Mouse (Mus musculus) embryonic facial prominence, embryonic 12.5 days (tissue): Measurements from ENCODE around the gene Parp1. TPM values are rescaled to one million over a fixed set of nuclear protein-coding genes. Genes with fewer than 3 reads are reported as not detected.
"Not testable (repeated sequence)": the region's sequence is repeated elsewhere in the genome, so short reads cannot be mapped to it uniquely, and the experiment has no call there.

ENCODE experiments used
- ATAC-seq: fragments of 200-750 bp; cut with Nextera tagmentation; 2 replicates; pipeline ENCODE4 v1.8.0; 2017; ENCODE audit not compliant: insufficient number of reproducible peaks, insufficient read depth, low FRiP score, low TSS enrichment
- H3K27ac ChIP-seq: fragments of 300-500 bp; sonication (generic); 2 replicates; pipeline ENCODE4 v1.5.1; 2016; ENCODE audit warnings: mild to moderate bottlenecking
- H3K27me3 ChIP-seq: fragments of 300-500 bp; sonication (generic); 2 replicates; pipeline ENCODE4 v1.6.1; 2016; ENCODE audit warnings: mild to moderate bottlenecking, moderate library complexity
- H3K36me3 ChIP-seq: fragments of 300-500 bp; sonication (generic); 2 replicates; pipeline ENCODE4 v1.6.1; 2016; ENCODE audit warnings: mild to moderate bottlenecking
- H3K4me1 ChIP-seq: fragments of 300-500 bp; sonication (generic); 2 replicates; pipeline ENCODE4 v1.6.1; 2016
- H3K4me2 ChIP-seq: fragments of 300-500 bp; sonication (generic); replicated peaks from 2 replicates; pipeline ENCODE4 v1.6.1; 2016; ENCODE audit warnings: mild to moderate bottlenecking, moderate library complexity
- H3K4me3 ChIP-seq: fragments of 300-500 bp; sonication (generic); 2 replicates; pipeline ENCODE4 v1.5.1; 2016; ENCODE audit warnings: mild to moderate bottlenecking
- H3K9ac ChIP-seq: fragments of 300-500 bp; sonication (generic); 2 replicates; pipeline ENCODE4 v1.6.1; 2016; ENCODE audit warnings: mild to moderate bottlenecking, moderate library complexity
- H3K9me3 ChIP-seq: fragments of 300-500 bp; sonication (generic); 2 replicates; pipeline ENCODE4 v1.6.1; 2016; ENCODE audit warnings: mild to moderate bottlenecking, moderate library complexity
- WGBS: fragments of 180-500 bp; shearing (Covaris S2); methylation state at CpG from one replicate; pipeline ENCODE4 v1.1.7; 2016; 5-methylcytosine and 5-hydroxymethylcytosine counted together
- polyA plus RNA-seq: library from polyadenylated mRNA; unstranded; fragments of >200 nt; fragmentation: Nextera tagmentation; extraction: Ambion mirVana; gene quantifications from 2 replicates; pipeline ENCODE4 v1.2.1, GENCODE M21; 2016

The Parp1 gene
- polyA plus RNA-seq, 1 experiment from 2014 or later: 177 TPM

GRCm38 (mm10) chr1:180567761-180568160, 963 bp upstream of the Parp1 start:
- no peak overlapping the region for H3K9ac ChIP-seq
- no peak overlapping the region for H3K4me2 ChIP-seq
- no peak overlapping the region for H3K4me3 ChIP-seq
- no peaks in the 10 kb centered on the region for H3K27me3 ChIP-seq
- 0 out of 2 replicates have a peak, but pooled peaks cover 2% of the 10 kb centered on the region for H3K36me3 ChIP-seq
- H3K9me3 ChIP-seq: no peaks in the 10 kb centered on the region
- WGBS: 80% methylated on average over 4 of the region's 4 CpGs
- H3K4me1 ChIP-seq: peaks cover 16% of the 10 kb centered on the region
- no peak for ATAC-seq
- no peak overlapping the region for H3K27ac ChIP-seq

- Histone ChIP-seq H3K4me1 (peaks cover 16% of the 10 kb centered on the region), H3K4me3 (peak overlapping the region; percentile 85), H3K9ac (peak overlapping the region; percentile 91), H3K27me3 (no peaks in the 10 kb centered on the region), H3K36me3 (peaks cover 6% of the 10 kb centered on the region; the same call in 1 of the 2 replicates), H3K4me2 (peak overlapping the region; percentile 92), H3K27ac (peak overlapping the region; percentile 95), H3K9me3 (no peaks in the 10 kb centered on the region)
- ATAC-seq: no peak
- 32% methylated on average over 7 of the region's 7 CpGs for WGBS
These were observed 476 bp upstream of the Parp1 start for GRCm38 (mm10) chr1:180568248-180568647.

GRCm38 (mm10) chr1:180569453-180569852, 729 bp downstream of the Parp1 start:
- no peak for ATAC-seq
- Histone ChIP-seq H3K27me3 (no peaks in the 10 kb centered on the region), H3K36me3 (peaks cover 17% of the 10 kb centered on the region), H3K27ac (peak overlapping the region; percentile 95), H3K4me1 (peaks cover 16% of the 10 kb centered on the region), H3K4me2 (peak overlapping the region; percentile 92), H3K9me3 (no peaks in the 10 kb centered on the region), H3K9ac (peak overlapping the region; percentile 91), H3K4me3 (peak overlapping the region; percentile 85)
- under 1% methylated on average over 17 of the region's 17 CpGs for WGBS

GRCm38 (mm10) chr1:180570181-180570580, 1.5 kb downstream of the Parp1 start:
- peaks cover 16% of the 10 kb centered on the region for H3K4me1 ChIP-seq
- H3K4me3 ChIP-seq: peak overlapping the region; percentile 85
- no peaks in the 10 kb centered on the region for H3K27me3 ChIP-seq
- peak overlapping the region; percentile 91 for H3K9ac ChIP-seq
- no peaks in the 10 kb centered on the region for H3K9me3 ChIP-seq
- H3K27ac ChIP-seq: no peak overlapping the region
- WGBS: 19% methylated on average over 5 of the region's 5 CpGs
- H3K36me3 ChIP-seq: peaks cover 19% of the 10 kb centered on the region
- no peak for ATAC-seq
- H3K4me2 ChIP-seq: peak overlapping the region; percentile 92

GRCm38 (mm10) chr1:180571018-180571589, 2.4 kb downstream of the Parp1 start:
- peak overlapping the region; percentile 92 for H3K4me2 ChIP-seq
- no peak overlapping the region for H3K9ac ChIP-seq
- H3K4me3 ChIP-seq: no peak overlapping the region
- H3K9me3 ChIP-seq: no peaks in the 10 kb centered on the region
- ATAC-seq: no peak
- H3K27ac ChIP-seq: no peak overlapping the region
- peaks cover 16% of the 10 kb centered on the region for H3K4me1 ChIP-seq
- WGBS: 72% methylated on average over 8 of the region's 8 CpGs
- no peaks in the 10 kb centered on the region for H3K27me3 ChIP-seq
- peaks cover 25% of the 10 kb centered on the region for H3K36me3 ChIP-seq

- not testable (repeated sequence) for ATAC-seq, H3K27ac ChIP-seq, H3K4me2 ChIP-seq, H3K27me3 ChIP-seq, H3K4me3 ChIP-seq, H3K9me3 ChIP-seq, H3K9ac ChIP-seq
- Histone ChIP-seq H3K4me1 (peaks cover 16% of the 10 kb centered on the region), H3K36me3 (peaks cover 31% of the 10 kb centered on the region)
- 83% methylated on average over 6 of the region's 6 CpGs for WGBS
These were observed 3.0 kb downstream of the Parp1 start for GRCm38 (mm10) chr1:180571721-180572120.

GRCm38 (mm10) chr1:180572154-180572553, 3.4 kb downstream of the Parp1 start:
- ATAC-seq: no peak
- no peaks in the 10 kb centered on the region for H3K9me3 ChIP-seq

GRCm38 (mm10) chr1:180576524-180576923, 7.8 kb downstream of the Parp1 start:
- no peak overlapping the region for H3K4me2 ChIP-seq
- 92% methylated on average over 3 of the region's 3 CpGs for WGBS
- H3K9me3 ChIP-seq: no peaks in the 10 kb centered on the region
- H3K27ac ChIP-seq: no peak overlapping the region
- peaks cover 79% of the 10 kb centered on the region for H3K36me3 ChIP-seq
- no peaks in the 10 kb centered on the region for H3K27me3 ChIP-seq
- H3K4me1 ChIP-seq: no peaks in the 10 kb centered on the region
- no peak overlapping the region for H3K9ac ChIP-seq
- no peak overlapping the region for H3K4me3 ChIP-seq
- ATAC-seq: no peak

More at GRCm38 (mm10) chr1:180572154-180572553, 3.4 kb downstream of the Parp1 start:
- Histone ChIP-seq H3K4me1 (peaks cover 16% of the 10 kb centered on the region), H3K27me3 (no peaks in the 10 kb centered on the region), H3K27ac (no peak overlapping the region), H3K9ac (no peak overlapping the region), H3K4me3 (no peak overlapping the region), H3K36me3 (peaks cover 36% of the 10 kb centered on the region), H3K4me2 (no peak overlapping the region)
- 87% methylated on average over 9 of the region's 9 CpGs for WGBS

GRCm38 (mm10) chr1:180577837-180578236, 9.1 kb downstream of the Parp1 start:
- peaks cover 90% of the 10 kb centered on the region for H3K36me3 ChIP-seq
- no peak overlapping the region for H3K4me3 ChIP-seq
- WGBS: 80% methylated on average over 4 of the region's 4 CpGs
- H3K27me3 ChIP-seq: no peaks in the 10 kb centered on the region
- H3K9me3 ChIP-seq: no peaks in the 10 kb centered on the region
- H3K4me2 ChIP-seq: no peak overlapping the region
- ATAC-seq: no peak
- H3K4me1 ChIP-seq: no peaks in the 10 kb centered on the region
- H3K27ac ChIP-seq: no peak overlapping the region
- no peak overlapping the region for H3K9ac ChIP-seq

- Histone ChIP-seq H3K36me3 (peaks cover 97% of the 10 kb centered on the region), H3K27me3 (no peaks in the 10 kb centered on the region)
These were observed 19.2 kb downstream of the Parp1 start for GRCm38 (mm10) chr1:180587792-180588442.

GRCm38 (mm10) chr1:180600578-180600977, 31.9 kb downstream of the Parp1 start:
- H3K27me3 ChIP-seq: no peaks in the 10 kb centered on the region
- 85% methylated on average over 6 of the region's 6 CpGs for WGBS
- H3K9me3 ChIP-seq: no peaks in the 10 kb centered on the region
- no peak overlapping the region for H3K9ac ChIP-seq
- H3K27ac ChIP-seq: no peak overlapping the region
- ATAC-seq: no peak
- H3K4me1 ChIP-seq: no peaks in the 10 kb centered on the region
- H3K4me2 ChIP-seq: no peak overlapping the region
- H3K36me3 ChIP-seq: peaks cover 80% of the 10 kb centered on the region
- H3K4me3 ChIP-seq: no peak overlapping the region

More at GRCm38 (mm10) chr1:180587792-180588442, 19.2 kb downstream of the Parp1 start:
- no peak for ATAC-seq
- Histone ChIP-seq H3K27ac (no peak overlapping the region), H3K4me1 (no peaks in the 10 kb centered on the region), H3K9ac (no peak overlapping the region), H3K4me2 (no peak overlapping the region), H3K9me3 (no peaks in the 10 kb centered on the region), H3K4me3 (no peak overlapping the region)
- 94% methylated on average over 17 of the region's 17 CpGs for WGBS

- no peak overlapping the region for H3K4me2 ChIP-seq
- no peak overlapping the region for H3K27ac ChIP-seq
- no peaks in the 10 kb centered on the region for H3K9me3 ChIP-seq
- no peaks in the 10 kb centered on the region for H3K4me1 ChIP-seq
- no peak for ATAC-seq
- H3K4me3 ChIP-seq: no peak overlapping the region
- no peaks in the 10 kb centered on the region for H3K27me3 ChIP-seq
- no peak overlapping the region for H3K9ac ChIP-seq
- 93% methylated on average over 6 of the region's 6 CpGs for WGBS
- H3K36me3 ChIP-seq: peaks cover 68% of the 10 kb centered on the region
These were observed 33.1 kb downstream of the Parp1 start for GRCm38 (mm10) chr1:180601806-180602205.
